Mouse (Mus musculus): ENCODE data around the gene Apbb1.

Gene Apbb1

GRCm38 (mm10) chr7:105569512-105570496 is 11.6 kb downstream of the Apbb1 start:
- DNase-seq: peak; percentile 94 to 95

DNA sequence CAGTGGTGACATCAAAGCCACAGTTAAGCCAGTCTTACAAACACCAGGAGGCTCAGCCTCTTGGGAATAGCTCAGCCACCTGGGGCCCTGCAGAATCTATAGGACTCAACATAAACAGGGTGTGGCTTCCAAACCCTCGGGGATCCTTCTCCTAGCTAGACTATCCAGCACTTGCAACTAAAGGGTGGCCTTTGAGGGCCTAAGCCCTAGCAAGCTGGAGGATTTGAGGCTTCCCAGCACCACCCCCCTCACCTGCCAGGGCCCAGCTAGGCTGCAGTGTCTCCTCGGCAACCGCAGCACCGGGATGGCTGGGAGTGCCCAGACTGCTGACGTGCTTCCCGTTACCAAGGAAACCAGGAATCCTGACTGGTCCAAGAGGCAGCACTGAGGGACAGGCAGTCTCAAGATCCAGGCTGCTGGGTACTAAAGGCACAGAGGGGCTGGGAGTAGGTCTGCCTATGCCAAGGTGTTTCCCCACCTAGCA is 12.4 kb downstream of the Apbb1 start:
- peak; percentile 87 to 90 for DNase-seq

GRCm38 (mm10) chr7:105568583-105568982 is 12.9 kb downstream of the Apbb1 start:
- peak; percentile 66 to 79 for DNase-seq

DNA sequence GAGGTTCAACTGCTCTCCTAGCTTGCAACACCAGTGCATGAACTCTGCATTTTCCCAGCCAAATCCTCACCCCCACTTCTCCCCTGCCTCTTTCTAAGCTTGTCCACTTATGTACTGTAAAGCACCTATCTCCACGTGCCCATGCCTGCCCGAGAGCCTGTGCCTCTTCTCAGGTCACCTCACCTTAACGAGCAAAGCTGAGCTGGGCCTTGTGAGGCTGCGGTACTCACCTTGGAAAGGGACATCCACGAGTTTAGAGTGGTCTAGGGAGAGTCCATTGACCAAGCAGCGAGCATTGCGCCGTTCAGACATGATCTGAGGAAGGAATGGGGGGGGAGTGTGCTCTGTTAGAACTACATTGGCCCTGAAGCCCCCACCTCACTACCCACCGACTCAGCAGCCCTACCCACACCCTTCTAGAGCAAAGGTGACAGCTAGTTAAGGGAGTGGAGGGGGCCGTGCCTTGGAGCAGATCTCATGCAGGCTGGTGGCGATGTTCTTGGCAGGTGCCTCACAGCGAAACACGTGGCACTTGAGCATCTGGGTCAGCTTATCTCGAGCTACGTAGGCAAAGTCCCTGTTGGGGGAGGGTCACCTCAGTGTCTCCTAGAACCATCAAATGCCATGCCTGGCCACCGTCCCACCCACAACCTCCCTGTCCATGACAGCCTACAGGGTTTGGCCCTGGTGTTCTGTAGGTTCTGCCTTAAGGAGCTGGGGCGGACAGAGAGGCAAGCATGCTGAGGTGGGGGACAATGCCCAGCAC is 16.2 kb downstream of the Apbb1 start:
- peak; percentile 29 to 41 for DNase-seq

- DNase-seq: no peak
Measured at GRCm38 (mm10) chr7:105563367-105563766, 18.1 kb downstream of the Apbb1 start.

GRCm38 (mm10) chr7:105562317-105562716 is 19.1 kb downstream of the Apbb1 start:
- DNase-seq: no peak

DNA sequence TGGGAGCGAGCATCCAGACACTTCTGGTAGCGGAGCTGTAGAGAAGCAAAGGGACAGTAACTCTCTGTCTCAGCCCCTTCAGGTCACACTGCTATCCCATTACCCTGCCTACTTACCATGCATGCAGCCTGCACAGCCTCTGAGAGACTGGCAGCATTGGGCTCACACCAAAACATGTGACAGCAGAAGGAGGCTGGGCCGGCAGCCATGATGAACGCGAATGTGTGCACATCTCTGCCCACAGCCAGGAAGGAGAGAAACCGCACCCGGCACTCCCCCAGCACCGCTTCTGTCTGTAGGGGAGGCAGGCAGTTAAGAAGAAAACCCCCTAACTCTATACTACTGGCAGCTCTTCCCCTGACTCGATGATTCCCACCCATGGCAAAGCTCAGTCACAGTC is 22.4 kb downstream of the Apbb1 start:
- peak in 1 of 2 experiments; percentile 51 for DNase-seq

GRCm38 (mm10) chr7:105557671-105558070 is 23.8 kb downstream of the Apbb1 start:
- DNase-seq: peak; percentile 43 to 53

DNA sequence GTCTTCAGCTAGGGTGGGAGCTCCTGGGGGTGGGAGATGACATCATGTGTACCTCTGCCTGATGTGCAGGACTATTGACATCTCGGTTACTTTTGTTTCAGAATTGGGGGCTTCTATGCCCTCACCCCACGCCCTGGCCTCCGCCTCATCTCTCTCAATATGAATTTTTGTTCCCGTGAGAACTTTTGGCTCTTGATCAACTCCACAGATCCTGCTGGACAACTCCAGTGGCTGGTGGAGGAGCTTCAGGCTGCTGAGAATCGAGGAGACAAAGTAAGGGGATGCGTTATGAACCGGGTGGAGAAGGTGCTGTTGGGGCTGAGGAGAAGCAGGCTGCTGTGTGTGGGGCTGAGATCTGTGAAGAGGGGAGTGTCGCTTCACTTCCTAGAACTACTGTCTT is 25.0 kb downstream of the Apbb1 start:
- DNase-seq: peak; percentile 30 to 41

DNA sequence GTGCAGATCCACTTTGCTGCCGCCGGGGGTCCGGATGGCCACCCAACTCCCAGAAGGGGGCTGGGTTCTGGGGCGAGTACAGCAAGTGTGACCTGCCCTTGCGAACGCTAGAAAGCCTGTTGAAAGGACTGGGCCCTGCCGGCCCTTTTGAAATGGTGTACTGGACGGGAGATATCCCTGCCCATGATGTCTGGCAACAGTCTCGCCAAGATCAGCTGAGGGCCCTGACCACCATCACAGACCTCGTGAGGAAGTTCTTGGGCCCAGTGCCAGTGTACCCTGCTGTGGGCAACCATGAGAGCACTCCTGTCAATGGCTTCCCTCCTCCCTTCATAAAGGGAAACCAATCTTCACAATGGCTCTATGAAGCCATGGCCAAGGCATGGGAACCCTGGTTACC is 25.9 kb downstream of the Apbb1 start:
- peak; percentile 40 to 60 for DNase-seq

- DNase-seq: peak; percentile 90 to 93
Measured at GRCm38 (mm10) chr7:105554212-105554942, 27.1 kb downstream of the Apbb1 start, which contains the start of gene Smpd1. TSS of gene Smpd1 (plus strand) at chr7:105554360.

DNA sequence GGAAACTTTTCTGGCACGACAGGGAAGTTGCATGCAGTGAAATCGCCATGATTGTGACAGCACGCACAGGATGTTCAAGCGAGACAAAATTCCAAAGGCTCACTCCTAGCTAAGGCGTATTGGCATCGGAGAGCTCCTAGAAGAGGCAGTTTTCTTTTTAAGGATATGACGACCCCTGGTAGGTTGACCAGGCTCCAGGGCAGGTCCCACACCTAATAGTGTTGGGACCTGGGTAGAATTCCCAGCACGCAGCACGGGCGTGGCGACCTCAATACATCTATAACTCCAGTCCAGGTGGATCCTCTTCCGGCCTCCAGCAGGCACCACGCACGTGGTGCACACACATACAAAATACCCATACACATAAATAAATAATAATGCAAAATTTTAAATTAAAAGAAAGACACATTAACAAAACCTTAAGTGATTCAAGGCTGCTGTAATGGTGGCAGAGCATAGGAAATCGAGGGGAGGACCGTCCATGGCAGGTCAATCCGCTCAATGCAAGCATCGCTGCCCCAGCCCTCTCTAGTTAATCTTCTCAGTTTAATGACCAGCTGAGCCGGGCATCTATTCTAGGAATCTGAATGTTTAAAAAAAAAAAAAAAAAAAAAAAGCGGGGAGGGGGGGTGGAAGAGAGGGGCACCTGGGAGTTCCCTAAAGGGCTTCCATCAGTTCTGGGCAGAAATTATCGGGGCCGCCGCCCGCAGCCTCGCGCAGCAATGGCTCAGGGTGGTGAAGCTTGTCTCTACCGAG is 27.8 kb downstream of the Apbb1 start:
- peak in 1 of 2 experiments; percentile 40 for DNase-seq

GRCm38 (mm10) chr7:105549035-105549434 is 32.4 kb downstream of the Apbb1 start:
- peak; percentile 34 to 59 for DNase-seq

DNA sequence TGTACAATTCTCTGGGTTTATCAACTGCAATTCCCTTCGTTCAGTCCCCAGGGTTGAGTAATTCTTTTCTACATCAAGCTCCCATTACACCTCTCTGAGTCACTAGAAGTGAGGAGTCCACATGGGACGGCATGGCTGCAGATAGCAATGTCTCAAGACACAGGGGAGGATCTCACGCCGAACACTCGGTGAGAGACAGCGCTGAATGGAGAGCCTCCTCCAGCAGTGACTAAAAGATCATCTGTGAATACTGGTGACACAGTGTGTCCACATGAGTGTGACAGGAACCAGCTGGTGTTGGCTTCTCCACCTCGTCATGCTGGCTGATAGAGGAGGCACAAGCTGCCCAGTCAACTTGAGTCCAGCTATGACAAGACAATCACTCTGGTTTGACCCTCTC is 33.5 kb downstream of the Apbb1 start:
- no peak for DNase-seq

GRCm38 (mm10) chr7:105545986-105546385 is 35.5 kb downstream of the Apbb1 start:
- no peak for DNase-seq

DNA sequence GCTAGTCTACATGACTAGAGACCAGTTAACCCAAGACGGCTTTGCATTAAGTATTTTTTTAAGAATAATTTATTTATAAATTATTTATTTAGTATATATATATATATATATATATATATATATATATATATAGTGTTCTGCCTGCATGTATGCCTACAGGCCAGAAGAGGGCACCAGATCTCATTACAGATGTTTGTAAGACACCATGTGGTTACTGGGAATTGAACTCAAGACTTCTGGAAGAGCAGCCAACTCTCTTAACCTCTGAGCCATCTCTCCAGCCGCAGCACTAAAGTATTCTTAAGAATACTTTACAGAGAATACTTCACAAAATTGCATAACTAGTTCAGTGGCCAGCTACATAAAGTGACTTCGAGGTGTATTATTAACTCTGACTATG is 47.3 kb downstream of the Apbb1 start:
- no peak for DNase-seq

GRCm38 (mm10) chr7:105528094-105528493 is 53.4 kb downstream of the Apbb1 start:
- DNase-seq: no peak

- peak; percentile 30 to 54 for DNase-seq
Measured at GRCm38 (mm10) chr7:105527306-105527937, 54.0 kb downstream of the Apbb1 start.

- no peak for DNase-seq
Measured at GRCm38 (mm10) chr7:105524222-105524621, 57.2 kb downstream of the Apbb1 start.

DNA sequence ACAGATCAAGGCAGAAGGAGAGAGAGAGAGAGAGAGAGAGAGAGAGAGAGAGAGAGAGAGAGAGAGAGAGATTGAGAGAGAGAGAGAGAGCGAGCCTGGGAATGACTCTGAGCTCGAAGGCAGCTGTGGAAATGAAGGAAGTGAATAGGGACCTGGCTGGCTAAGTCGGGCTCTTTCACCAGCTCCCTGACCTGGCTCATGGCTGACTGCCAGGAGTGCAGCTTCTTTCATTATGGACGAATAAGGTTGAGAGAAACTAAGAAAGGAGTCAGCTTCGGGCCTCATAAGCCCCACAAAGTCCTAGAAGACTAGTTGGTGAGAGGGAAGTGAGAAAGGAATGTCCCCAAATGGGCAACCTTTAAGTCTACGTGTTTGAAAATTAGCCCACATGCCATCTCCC is 61.3 kb downstream of the Apbb1 start:
- peak; percentile 27 to 58 for DNase-seq

GRCm38 (mm10) chr7:105519771-105520170 is 61.7 kb downstream of the Apbb1 start:
- DNase-seq: no peak
